Mouse (Mus musculus) limb, embryonic 14.5 days (tissue): Measurements from ENCODE around the gene Fam47e. TPM values are rescaled to one million over a fixed set of nuclear protein-coding genes. Genes with fewer than 3 reads are reported as not detected.

Source experiments
- ATAC-seq: fragments of 200-750 bp; cut with Nextera tagmentation; 2 replicates; pipeline ENCODE4 v1.8.0; 2017; ENCODE audit warnings: low read depth, moderate number of reproducible peaks, moderate TSS enrichment; ENCODE audit not compliant: low FRiP score
- DNase-seq: peaks from one replicate; pipeline ENCODE4 v3.0.0-alpha.2; 2015; ENCODE audit warnings: low spot score
- H3K27ac ChIP-seq: fragments of 300-500 bp; sonication (generic); replicated peaks from 2 replicates; pipeline ENCODE4 v1.5.1; 2014; ENCODE audit warnings: low read depth, mild to moderate bottlenecking, low read length, moderate library complexity, mixed read lengths
- H3K27me3 ChIP-seq: fragments of 300-500 bp; sonication (generic); 2 replicates; pipeline ENCODE4 v1.6.1; 2014; ENCODE audit warnings: low read length, mixed read lengths; ENCODE audit not compliant: control insufficient read depth, insufficient read depth
- H3K36me3 ChIP-seq: fragments of 300-500 bp; sonication (generic); 2 replicates; pipeline ENCODE4 v1.6.1; 2014; ENCODE audit warnings: mild to moderate bottlenecking, low read length, moderate library complexity, mixed read lengths; ENCODE audit not compliant: control insufficient read depth, insufficient read depth
- H3K4me1 ChIP-seq: fragments of 300-500 bp; sonication (generic); 2 replicates; pipeline ENCODE4 v1.6.1; 2014; ENCODE audit warnings: antibody characterized with exemption, low read length, mixed read lengths; ENCODE audit not compliant: control insufficient read depth, insufficient read depth
- H3K4me2 ChIP-seq: fragments of 300-500 bp; sonication (generic); replicated peaks from 2 replicates; pipeline ENCODE4 v1.6.1; 2014; ENCODE audit warnings: low read depth, mild to moderate bottlenecking, low read length, moderate library complexity; ENCODE audit not compliant: severe bottlenecking
- H3K4me3 ChIP-seq: fragments of 300-500 bp; sonication (generic); replicated peaks from 2 replicates; pipeline ENCODE4 v1.5.1; 2014; ENCODE audit warnings: low read length
- H3K9ac ChIP-seq: fragments of 300-500 bp; sonication (generic); 2 replicates; pipeline ENCODE4 v1.6.1; 2014; ENCODE audit warnings: mild to moderate bottlenecking, low read depth, low read length, moderate library complexity; ENCODE audit not compliant: severe bottlenecking
- H3K9me3 ChIP-seq: fragments of 300-500 bp; sonication (generic); 2 replicates; pipeline ENCODE4 v1.6.1; 2016; ENCODE audit warnings: low read length; ENCODE audit not compliant: control insufficient read depth
- POLR2A ChIP-seq: fragments of 200-500 bp; IDR thresholded peaks from 2 replicates; pipeline ENCODE4 v1.8.0; 2012; ENCODE audit warnings: inconsistent platforms, mild to moderate bottlenecking, moderate library complexity, borderline replicate concordance; ENCODE audit not compliant: insufficient read depth, insufficient read length; ENCODE audit errors: extremely low read depth
- whole genome bisulfite sequencing: fragments of 180-500 bp; shearing (Covaris S2); extraction: QIAGEN DNeasy Blood & Tissue Kit; methylation state at CpG from one replicate; pipeline ENCODE4 v1.1.7; 2014; 5-methylcytosine and 5-hydroxymethylcytosine counted together
- polyA plus RNA-seq, 2 experiments: library from polyadenylated mRNA; depleted of rRNA in 1 of 2; stranded (reverse) in 1 of 2; unstranded in 1 of 2; fragments of >200 nt; fragmentation: Nextera tagmentation in 1 of 2; extraction: Ambion mirVana in 1 of 2; gene quantifications; 2 replicates each; pipeline versions ENCODE4 v1.2.1 to v1.2.3; 2012 to 2014

The Fam47e gene
- polyA plus RNA-seq, 2 experiments, result 0.09 TPM; not detected in 1

- TF ChIP-seq POLR2A, result no peak
- peaks cover 8% of the 10 kb centered on the region; the same call in 1 of the 2 replicates for H3K4me1 ChIP-seq
- DNase-seq (peak; percentile 86), ATAC-seq (peak; percentile 89)
- no peaks in the 10 kb centered on the region for H3K9me3 ChIP-seq
- peak within 1 kb of the TSS; percentile 73 for H3K9ac ChIP-seq
- under 1% methylated on average over 51 of the region's 69 CpGs for WGBS
- H3K4me3 ChIP-seq, result peak within 1 kb of the TSS; percentile 69
- no peaks in the 10 kb centered on the region for H3K27me3 ChIP-seq
- peak within 1 kb of the TSS; percentile 91 for H3K4me2 ChIP-seq
- H3K36me3 ChIP-seq, result no peaks in the 10 kb centered on the region
- H3K27ac ChIP-seq, result no peak within 1 kb of the TSS; the same call in 1 of the 2 replicates
Measured at GRCm38 (mm10) chr5:92602691-92603690, 48.1 kb downstream of the Fam47e start, which contains the start of gene Stbd1. Gene Stbd1, plus strand, starts transcription at chr5:92603041.

- DNase-seq, result peak; percentile 65
- H3K9ac ChIP-seq, result no peak overlapping the region
Measured at GRCm38 (mm10) chr5:92604452-92605247, 49.8 kb downstream of the Fam47e start.

DNA sequence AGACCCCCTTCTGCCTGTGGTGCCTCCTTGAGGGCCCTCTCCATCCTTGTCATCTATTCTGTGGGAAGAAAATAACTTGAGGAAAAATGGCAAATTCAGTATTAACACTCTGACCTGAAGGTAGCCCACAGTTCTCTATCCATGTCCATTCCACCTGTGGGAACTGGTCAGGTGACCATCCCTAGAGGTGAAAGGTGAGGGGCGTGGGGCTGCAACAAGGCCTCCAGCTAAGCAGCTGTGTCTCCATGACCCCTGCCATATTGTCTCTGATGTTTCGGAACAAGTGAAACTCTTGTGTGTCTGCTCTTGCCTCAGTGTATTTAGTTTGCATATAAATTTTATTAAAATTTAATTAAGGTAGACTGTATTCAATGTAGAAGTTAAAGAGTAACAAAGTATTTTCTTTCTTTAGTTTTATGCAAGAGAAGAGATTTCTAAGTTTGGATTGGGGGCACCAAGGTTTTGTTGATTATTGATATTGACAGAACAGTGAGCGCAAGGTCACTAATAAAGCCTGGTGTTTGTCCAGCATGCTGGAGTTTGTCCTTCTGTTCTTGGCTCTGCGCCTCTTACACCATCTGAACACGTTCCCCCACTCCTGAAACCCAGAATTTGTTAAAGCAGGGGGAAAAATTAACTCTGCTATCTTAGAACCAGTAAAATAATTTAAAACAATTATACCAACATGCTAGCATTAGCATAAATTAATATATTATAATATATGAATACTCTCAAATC lies 52.8 kb downstream of the Fam47e start:
- WGBS, result 86% methylated on average over 5 of the region's 5 CpGs
- Histone ChIP-seq H3K36me3 (no peaks in the 10 kb centered on the region), H3K9me3 (no peaks in the 10 kb centered on the region), H3K27ac (no peak overlapping the region), H3K27me3 (no peaks in the 10 kb centered on the region), H3K4me2 (no peak overlapping the region), H3K4me1 (peaks cover 8% of the 10 kb centered on the region; the same call in 1 of the 2 replicates), H3K4me3 (no peak overlapping the region), H3K9ac (no peak overlapping the region)
- DNase-seq, result no peak
- no peak for ATAC-seq
- no peak for TF ChIP-seq POLR2A

More at GRCm38 (mm10) chr5:92604452-92605247, 49.8 kb downstream of the Fam47e start:
- H3K4me2 ChIP-seq, result no peak overlapping the region
- no peak overlapping the region for H3K27ac ChIP-seq
- H3K36me3 ChIP-seq, result no peaks in the 10 kb centered on the region
- H3K4me3 ChIP-seq, result no peak overlapping the region
- WGBS, result 61% methylated on average over 10 of the region's 10 CpGs
- H3K27me3 ChIP-seq, result no peaks in the 10 kb centered on the region
- TF ChIP-seq POLR2A, result no peak
- H3K9me3 ChIP-seq, result no peaks in the 10 kb centered on the region
- H3K4me1 ChIP-seq, result peaks cover 8% of the 10 kb centered on the region; the same call in 1 of the 2 replicates
- ATAC-seq, result no peak

DNA sequence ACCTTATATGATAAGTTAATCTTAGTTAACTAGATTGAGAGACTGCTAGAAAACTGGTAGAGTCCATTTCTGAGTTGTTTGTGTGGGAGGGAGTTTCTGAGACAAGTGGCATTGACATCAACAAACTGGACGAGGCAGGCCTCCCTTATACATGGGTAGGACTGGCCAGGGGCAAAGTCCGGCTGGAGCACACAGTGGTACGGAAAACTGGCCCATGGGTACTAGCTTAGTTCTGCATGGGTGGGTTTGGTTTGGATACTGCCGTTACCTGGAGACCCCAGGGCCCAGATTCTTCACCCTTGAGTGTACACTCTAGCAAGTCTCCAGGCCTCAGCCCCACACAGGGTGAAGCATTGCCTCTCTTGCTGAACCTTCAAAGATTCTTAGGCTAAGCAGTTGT lies 57.9 kb downstream of the Fam47e start:
- ATAC-seq (no peak), DNase-seq (no peak)
- TF ChIP-seq POLR2A, result no peak
- no peak overlapping the region for H3K4me3 ChIP-seq
- no peaks in the 10 kb centered on the region for H3K27me3 ChIP-seq
- 95% methylated on average over 4 of the region's 4 CpGs for WGBS
- no peak overlapping the region for H3K4me2 ChIP-seq
- no peak overlapping the region for H3K27ac ChIP-seq
- no peak overlapping the region for H3K9ac ChIP-seq
- H3K36me3 ChIP-seq, result no peaks in the 10 kb centered on the region
- H3K9me3 ChIP-seq, result no peaks in the 10 kb centered on the region
- H3K4me1 ChIP-seq, result no peaks in the 10 kb centered on the region

- Histone ChIP-seq H3K4me1 (no peaks in the 10 kb centered on the region), H3K4me2 (no peak overlapping the region), H3K4me3 (no peak overlapping the region), H3K27me3 (no peaks in the 10 kb centered on the region), H3K9me3 (no peaks in the 10 kb centered on the region), H3K36me3 (no peaks in the 10 kb centered on the region), H3K27ac (no peak overlapping the region), H3K9ac (no peak overlapping the region)
- DNase-seq (no peak), ATAC-seq (no peak)
- WGBS, result 79% methylated on average over 5 of the region's 5 CpGs
- TF ChIP-seq POLR2A, result no peak
Measured at GRCm38 (mm10) chr5:92621883-92622282, 67.0 kb downstream of the Fam47e start.
